Mouse (Mus musculus) liver, embryonic 11.5 days (tissue): ENCODE data around the gene Fto. TPM values are rescaled to one million over a fixed set of nuclear protein-coding genes. Genes with fewer than 3 reads are reported as not detected.

Source experiments
- ATAC-seq: fragments of 200-750 bp; cut with Nextera tagmentation; replicated peaks from 2 replicates; pipeline ENCODE4 v1.8.0; 2017; ENCODE audit warnings: moderate number of reproducible peaks, mild to moderate bottlenecking, moderate TSS enrichment, moderate library complexity; ENCODE audit not compliant: low FRiP score
- DNase-seq: peaks from one replicate; pipeline ENCODE4 v3.0.0-alpha.2; 2017; ENCODE audit warnings: low spot score
- H3K27ac ChIP-seq: fragments of 300-500 bp; sonication (generic); 2 replicates; pipeline ENCODE4 v1.5.1; 2014; ENCODE audit warnings: mild to moderate bottlenecking, low read depth, low read length, control low read depth
- H3K27me3 ChIP-seq: fragments of 300-500 bp; sonication (generic); replicated peaks from 2 replicates; pipeline ENCODE4 v1.6.1; 2014; ENCODE audit warnings: low read length, mixed read lengths; ENCODE audit not compliant: control insufficient read depth, insufficient read depth
- H3K36me3 ChIP-seq: fragments of 300-500 bp; sonication (generic); 2 replicates; pipeline ENCODE4 v1.6.1; 2014; ENCODE audit warnings: mild to moderate bottlenecking, low read length, moderate library complexity, mixed read lengths; ENCODE audit not compliant: control insufficient read depth, insufficient read depth
- H3K4me1 ChIP-seq: fragments of 300-500 bp; sonication (generic); replicated peaks from 2 replicates; pipeline ENCODE4 v1.6.1; 2014; ENCODE audit warnings: low read length, mixed read lengths; ENCODE audit not compliant: control insufficient read depth, insufficient read depth
- H3K4me2 ChIP-seq: fragments of 300-500 bp; sonication (generic); 2 replicates; pipeline ENCODE4 v1.6.1; 2014; ENCODE audit warnings: mild to moderate bottlenecking, control low read depth, moderate library complexity
- H3K4me3 ChIP-seq: fragments of 300-500 bp; sonication (generic); 2 replicates; pipeline ENCODE4 v1.5.1; 2014; ENCODE audit warnings: low read depth, low read length, control low read depth
- H3K9ac ChIP-seq: fragments of 300-500 bp; sonication (generic); 2 replicates; pipeline ENCODE4 v1.6.1; 2014; ENCODE audit warnings: low read depth, low read length, control low read depth
- H3K9me3 ChIP-seq: fragments of 300-500 bp; sonication (generic); 2 replicates; pipeline ENCODE4 v1.6.1; 2016; ENCODE audit warnings: low read length, inconsistent platforms, mixed read lengths; ENCODE audit not compliant: control insufficient read depth
- WGBS: fragments of 180-500 bp; shearing (Covaris S2); extraction: QIAGEN DNeasy Blood & Tissue Kit; methylation state at CpG from one replicate; pipeline ENCODE4 v1.1.7; 2014; 5-methylcytosine and 5-hydroxymethylcytosine counted together
- polyA plus RNA-seq: library from polyadenylated mRNA; unstranded; fragments of >200 nt; fragmentation: Nextera tagmentation; extraction: Ambion mirVana; gene quantifications from 2 replicates; pipeline ENCODE4 v1.2.1, GENCODE M21; 2014

Gene Fto
- polyA plus RNA-seq, 1 experiment from 2014 or later: 56.1 TPM

GRCm38 (mm10) chr8:91648776-91649175, 335.5 kb downstream of the Fto start:
- no peaks in the 10 kb centered on the region for H3K9me3 ChIP-seq
- ATAC-seq: no peak
- 0 out of 2 replicates have a peak, but pooled peaks cover 3% of the 10 kb centered on the region for H3K4me1 ChIP-seq
- no peak overlapping the region for H3K27ac ChIP-seq
- DNase-seq: no peak
- no peaks in the 10 kb centered on the region for H3K27me3 ChIP-seq
- no peak overlapping the region for H3K4me2 ChIP-seq
- 62% methylated on average over 9 of the region's 9 CpGs for WGBS
- H3K4me3 ChIP-seq: no peak overlapping the region
- no peaks in the 10 kb centered on the region for H3K36me3 ChIP-seq
- no peak overlapping the region for H3K9ac ChIP-seq

GRCm38 (mm10) chr8:91653561-91653960, 340.2 kb downstream of the Fto start:
- Histone ChIP-seq H3K4me3 (no peak overlapping the region), H3K9me3 (no peaks in the 10 kb centered on the region), H3K27me3 (no peaks in the 10 kb centered on the region), H3K4me2 (no peak overlapping the region), H3K27ac (no peak overlapping the region), H3K36me3 (no peaks in the 10 kb centered on the region), H3K9ac (no peak overlapping the region), H3K4me1 (0 out of 2 replicates have a peak, but pooled peaks cover 1% of the 10 kb centered on the region)
- WGBS: 58% methylated on average over 3 of the region's 3 CpGs
- DNase-seq (no peak), ATAC-seq (no peak)

- no peak for DNase-seq
- Histone ChIP-seq H3K36me3 (no peaks in the 10 kb centered on the region), H3K27me3 (no peaks in the 10 kb centered on the region), H3K9me3 (no peaks in the 10 kb centered on the region), H3K4me2 (no peak overlapping the region), H3K9ac (no peak overlapping the region), H3K4me3 (no peak overlapping the region), H3K4me1 (no peaks in the 10 kb centered on the region; the same call in 1 of the 2 replicates), H3K27ac (no peak overlapping the region)
- WGBS: 93% methylated on average over 9 of the region's 9 CpGs
- no peak for ATAC-seq
Observed at GRCm38 (mm10) chr8:91657381-91657780, 344.1 kb downstream of the Fto start.

- Histone ChIP-seq H3K27me3 (no peaks in the 10 kb centered on the region), H3K27ac (no peak overlapping the region), H3K9ac (no peak overlapping the region), H3K4me2 (no peak overlapping the region), H3K4me3 (no peak overlapping the region), H3K36me3 (no peaks in the 10 kb centered on the region), H3K9me3 (no peaks in the 10 kb centered on the region), H3K4me1 (no peaks in the 10 kb centered on the region; the same call in 1 of the 2 replicates)
- 75% methylated on average over 8 of the region's 8 CpGs for WGBS
- DNase-seq: no peak
- no peak for ATAC-seq
Observed at GRCm38 (mm10) chr8:91660879-91661278, 347.6 kb downstream of the Fto start.

GRCm38 (mm10) chr8:91669461-91670071, 356.2 kb downstream of the Fto start:
- Histone ChIP-seq H3K36me3 (no peaks in the 10 kb centered on the region), H3K9ac (no peak overlapping the region), H3K27me3 (no peaks in the 10 kb centered on the region), H3K27ac (no peak overlapping the region), H3K9me3 (no peaks in the 10 kb centered on the region), H3K4me3 (no peak overlapping the region), H3K4me2 (no peak overlapping the region), H3K4me1 (no peaks in the 10 kb centered on the region)
- ATAC-seq (no peak), DNase-seq (no peak)
- 91% methylated on average over 16 of the region's 16 CpGs for WGBS

- WGBS: 84% methylated on average over 3 of the region's 3 CpGs
- H3K36me3 ChIP-seq: no peaks in the 10 kb centered on the region
Observed at GRCm38 (mm10) chr8:91676928-91677327, 363.6 kb downstream of the Fto start.

GRCm38 (mm10) chr8:91679451-91679850, 366.1 kb downstream of the Fto start:
- H3K36me3 ChIP-seq: no peaks in the 10 kb centered on the region
- no peaks in the 10 kb centered on the region for H3K4me1 ChIP-seq
- DNase-seq: no peak
- no peak for ATAC-seq
- H3K27me3 ChIP-seq: no peaks in the 10 kb centered on the region
- no peak overlapping the region for H3K9ac ChIP-seq
- H3K4me2 ChIP-seq: no peak overlapping the region
- H3K27ac ChIP-seq: no peak overlapping the region
- WGBS: 76% methylated on average over 15 of the region's 15 CpGs
- no peak overlapping the region for H3K4me3 ChIP-seq
- no peaks in the 10 kb centered on the region for H3K9me3 ChIP-seq

More at GRCm38 (mm10) chr8:91676928-91677327, 363.6 kb downstream of the Fto start:
- Histone ChIP-seq H3K4me3 (no peak overlapping the region), H3K9ac (no peak overlapping the region), H3K9me3 (no peaks in the 10 kb centered on the region), H3K27ac (no peak overlapping the region), H3K4me2 (no peak overlapping the region), H3K4me1 (no peaks in the 10 kb centered on the region), H3K27me3 (no peaks in the 10 kb centered on the region)
- DNase-seq: no peak
- no peak for ATAC-seq

GRCm38 (mm10) chr8:91680125-91680524, 366.8 kb downstream of the Fto start:
- Histone ChIP-seq H3K27ac (no peak overlapping the region), H3K4me1 (no peaks in the 10 kb centered on the region), H3K4me3 (no peak overlapping the region), H3K9ac (no peak overlapping the region), H3K9me3 (no peaks in the 10 kb centered on the region), H3K4me2 (no peak overlapping the region), H3K36me3 (no peaks in the 10 kb centered on the region), H3K27me3 (no peaks in the 10 kb centered on the region)
- ATAC-seq: no peak
- 71% methylated on average over 5 of the region's 5 CpGs for WGBS
- DNase-seq: no peak

GRCm38 (mm10) chr8:91684596-91685317, 371.4 kb downstream of the Fto start:
- no peak overlapping the region for H3K27ac ChIP-seq
- no peaks in the 10 kb centered on the region for H3K9me3 ChIP-seq
- H3K4me1 ChIP-seq: no peaks in the 10 kb centered on the region
- no peaks in the 10 kb centered on the region for H3K36me3 ChIP-seq
- no peaks in the 10 kb centered on the region for H3K27me3 ChIP-seq
- DNase-seq (no peak), ATAC-seq (no peak)
- WGBS: 79% methylated on average over 6 of the region's 6 CpGs
- no peak overlapping the region for H3K4me3 ChIP-seq
- no peak overlapping the region for H3K4me2 ChIP-seq
- H3K9ac ChIP-seq: no peak overlapping the region
